Mouse (Mus musculus): Measurements from ENCODE around the gene Drd3. TPM values are rescaled to one million over a fixed set of nuclear protein-coding genes. Genes with fewer than 3 reads are reported as not detected.

The Drd3 gene
- polyA plus RNA-seq, 1 experiment from 2014 or later: not detected

- Histone ChIP-seq H3K27ac (no peak overlapping the region), H3K9ac (no peak overlapping the region), H3K9me3 (no peaks in the 10 kb centered on the region), H3K27me3 (no peaks in the 10 kb centered on the region), H3K4me1 (replicated peaks) (no peaks in the 10 kb centered on the region), H3K4me2 (no peak overlapping the region), H3K36me3 (peaks cover 24% of the 10 kb centered on the region), H3K4me3 (no peak overlapping the region)
- WGBS: 87% methylated on average over 6 of the region's 6 CpGs
- ATAC-seq (ENCODE audit: low FRiP score): no peak
Observed at GRCm38 (mm10) chr16:43860624-43861023, 106.8 kb downstream of the Drd3 start.

- ATAC-seq (ENCODE audit: low FRiP score): no peak
- no peak overlapping the region for H3K4me2 ChIP-seq
- H3K9me3 ChIP-seq: no peaks in the 10 kb centered on the region
- H3K4me3 ChIP-seq: no peak overlapping the region
- no peak overlapping the region for H3K9ac ChIP-seq
- H3K27me3 ChIP-seq: no peaks in the 10 kb centered on the region
- H3K27ac ChIP-seq: no peak overlapping the region
- no peaks in the 10 kb centered on the region for H3K4me1 ChIP-seq (replicated peaks)
- peaks cover 40% of the 10 kb centered on the region for H3K36me3 ChIP-seq
Observed at GRCm38 (mm10) chr16:43869805-43870204, 116.0 kb downstream of the Drd3 start.

- WGBS: 94% methylated on average over 7 of the region's 7 CpGs
- H3K4me3 ChIP-seq: no peak overlapping the region
- H3K4me2 ChIP-seq: no peak overlapping the region
- H3K9me3 ChIP-seq: no peaks in the 10 kb centered on the region
- H3K4me1 ChIP-seq (replicated peaks): no peaks in the 10 kb centered on the region
- no peak for ATAC-seq (ENCODE audit: low FRiP score)
- H3K36me3 ChIP-seq: peaks cover 55% of the 10 kb centered on the region
- H3K9ac ChIP-seq: no peak overlapping the region
- H3K27ac ChIP-seq: no peak overlapping the region
- no peaks in the 10 kb centered on the region for H3K27me3 ChIP-seq
Observed at GRCm38 (mm10) chr16:43871419-43871818, 117.6 kb downstream of the Drd3 start.

Small RNA genes lying within 50 kb of the gene (microRNA-seq; reads per million reads assigned to microRNA genes)
- not detected for gene Gm25996

Other genes with a start within 250 kb of the Drd3 start
- not detected in 2 replicates for gene Tigit, start 89.9 kb upstream of the Drd3 start, polyA plus RNA-seq (2015; fragmentation: Nextera tagmentation; extraction: Ambion mirVana)
- gene Ccdc191, start 135.8 kb downstream of the Drd3 start, polyA plus RNA-seq (2015; fragmentation: Nextera tagmentation; extraction: Ambion mirVana): 10.1 and 12.0 TPM in 2 replicates
- 20.5 and 22.2 TPM in 2 replicates for gene Qtrt2, start 172.8 kb downstream of the Drd3 start, polyA plus RNA-seq (2015; fragmentation: Nextera tagmentation; extraction: Ambion mirVana)
- 1.7 and 1.8 TPM in 2 replicates for gene Zdhhc23, start 225.8 kb downstream of the Drd3 start, polyA plus RNA-seq (2015; fragmentation: Nextera tagmentation; extraction: Ambion mirVana)

Measured in hindbrain, embryonic 13.5 days (tissue).